Comparison of ENCODE assay signal across 12 mouse cellular contexts in the genomic region with DNA sequence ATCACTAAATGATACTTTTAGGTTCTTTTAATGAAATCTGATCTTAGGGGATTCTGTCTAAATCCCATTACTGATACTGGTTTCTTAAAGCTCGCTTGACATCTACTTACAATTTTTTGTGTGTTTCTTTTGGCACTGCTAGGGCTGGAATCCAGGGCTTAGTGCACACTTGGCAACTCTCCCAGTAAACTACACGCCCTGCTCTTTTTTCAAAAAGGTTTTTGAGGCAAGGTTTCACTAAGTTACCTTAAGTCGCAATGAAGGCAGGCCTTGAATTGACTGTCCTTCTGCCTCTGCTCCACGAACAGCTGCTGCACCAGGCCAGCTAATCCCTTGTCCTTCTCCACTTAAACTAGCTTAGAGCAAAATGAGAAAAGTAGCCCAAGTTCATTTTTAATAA. TPM values are rescaled to one million over a fixed set of nuclear protein-coding genes. Genes with fewer than 3 reads are reported as not detected.
A peak's percentile ranks its signal among the peaks of the same experiment; 100 is the strongest.
DNase-seq lines count a peak whose midpoint lies in the region; ATAC-seq lines count a peak whose summit lies in the region.
"Had no signal": no experiment of that assay in that cellular context is flagged by ENCODE, and none has a peak within 500 bp of the region (broad histone marks: within the 10 kb centered on the region; RNA-seq: fewer than 3 reads in every experiment).

No protein-coding gene starts in this region.

- peaks cover 67% of the 10 kb centered on the region for H3K36me3 ChIP-seq in hindbrain, embryonic 14.5 days (replicated peaks; ENCODE audit: control insufficient read depth, insufficient read depth)
- H3K36me3 ChIP-seq in hindbrain, embryonic 13.5 days: peaks cover 57% of the 10 kb centered on the region
- H3K36me3 ChIP-seq in midbrain, embryonic 15.5 days (replicated peaks): peaks cover 25% of the 10 kb centered on the region; the same call in 1 of the 2 replicates

- no peak overlapping the region for H3K27ac ChIP-seq in hindbrain, embryonic 14.5 days
- H3K27ac ChIP-seq in hindbrain, embryonic 13.5 days: no peak overlapping the region
- peak overlapping the region; percentile 9 for H3K27ac ChIP-seq in brown adipose tissue, adult 24 weeks (replicated peaks; ENCODE audit: low read depth, low read length)
- H3K27ac ChIP-seq in midbrain, embryonic 15.5 days: no peak overlapping the region
- H3K27ac ChIP-seq: limb, embryonic 15.5 days had no signal

- H3K4me3 ChIP-seq in hindbrain, embryonic 14.5 days (replicated peaks; ENCODE audit: low read length): no peak overlapping the region
- H3K4me3 ChIP-seq in hindbrain, embryonic 13.5 days: no peak overlapping the region
- no peak overlapping the region for H3K4me3 ChIP-seq in brown adipose tissue, adult 24 weeks (ENCODE audit: insufficient read depth, low read depth, low read length)
- no peak overlapping the region for H3K4me3 ChIP-seq in midbrain, embryonic 15.5 days
- H3K4me3 ChIP-seq: limb, embryonic 15.5 days had no signal

- H3K4me1 ChIP-seq in hindbrain, embryonic 14.5 days (replicated peaks; ENCODE audit: control insufficient read depth, insufficient read depth, low read length): no peaks in the 10 kb centered on the region
- no peaks in the 10 kb centered on the region for H3K4me1 ChIP-seq in hindbrain, embryonic 13.5 days (replicated peaks)
- H3K4me1 ChIP-seq in brown adipose tissue, adult 24 weeks (ENCODE audit: control insufficient read depth, insufficient read depth, insufficient read length, low read length): peaks cover 5% of the 10 kb centered on the region; the same call in 1 of the 2 replicates
- H3K4me1 ChIP-seq in midbrain, embryonic 15.5 days: no peaks in the 10 kb centered on the region

- no peak for ATAC-seq in hindbrain, embryonic 14.5 days (ENCODE audit: low FRiP score)
- ATAC-seq in hindbrain, embryonic 13.5 days (ENCODE audit: low FRiP score): no peak
- ATAC-seq in activated CD4-positive, CD25-positive, alpha-beta regulatory T cell, adult 4 months: no peak
- no peak for ATAC-seq in midbrain, embryonic 15.5 days (replicated peaks)
- ATAC-seq: hindbrain, embryonic 16.5 days had no signal

- no peaks in the 10 kb centered on the region for H3K27me3 ChIP-seq in hindbrain, embryonic 14.5 days (ENCODE audit: control insufficient read depth, insufficient read depth, low read length)
- H3K27me3 ChIP-seq in hindbrain, embryonic 13.5 days: no peaks in the 10 kb centered on the region
- no peaks in the 10 kb centered on the region for H3K27me3 ChIP-seq in midbrain, embryonic 15.5 days (replicated peaks)
- H3K27me3 ChIP-seq: limb, embryonic 15.5 days had no signal

- WGBS in hindbrain, embryonic 14.5 days: 77% methylated on average over 4 of the region's 4 CpGs
- WGBS in hindbrain, embryonic 13.5 days: 83% methylated on average over 4 of the region's 4 CpGs
- WGBS in midbrain, embryonic 15.5 days: 50% methylated on average over 4 of the region's 4 CpGs

- no peak overlapping the region for H3K4me2 ChIP-seq in hindbrain, embryonic 14.5 days (replicated peaks)
- H3K4me2 ChIP-seq in hindbrain, embryonic 13.5 days: no peak overlapping the region
- H3K4me2 ChIP-seq in midbrain, embryonic 15.5 days: no peak overlapping the region
- H3K4me2 ChIP-seq: limb, embryonic 15.5 days had no signal

- peak; percentile 40 for DNase-seq in hindbrain, embryonic 14.5 days (ENCODE audit: low spot score)
- DNase-seq in MN1 (ENCODE audit: low spot score): peak; percentile 53
- peak; percentile 53 to 71 for DNase-seq in kidney, postnatal 36 days
- DNase-seq in T-cell, adult 2 months (ENCODE audit: low spot score): no peak
- DNase-seq: cerebellum, postnatal 36 days; gastrocnemius, postnatal 36 days had no signal

- H3K9me3 ChIP-seq in hindbrain, embryonic 14.5 days (ENCODE audit: control insufficient read depth, low read length): no peaks in the 10 kb centered on the region
- no peaks in the 10 kb centered on the region for H3K9me3 ChIP-seq in hindbrain, embryonic 13.5 days
- H3K9me3 ChIP-seq in midbrain, embryonic 15.5 days: no peaks in the 10 kb centered on the region
- H3K9me3 ChIP-seq: limb, embryonic 15.5 days had no signal

- H3K9ac ChIP-seq in hindbrain, embryonic 14.5 days: no peak overlapping the region
- H3K9ac ChIP-seq in hindbrain, embryonic 13.5 days: no peak overlapping the region
- H3K9ac ChIP-seq in midbrain, embryonic 15.5 days: no peak overlapping the region
- H3K9ac ChIP-seq: limb, embryonic 15.5 days had no signal

RNA-seq across cellular contexts. Expression of a gene that starts 15.9 kb away (rescaled TPM):
- polyA plus RNA-seq in hindbrain, embryonic 14.5 days (2014; fragmentation: Nextera tagmentation; extraction: Ambion mirVana): 39.3 and 42.7 TPM in 2 replicates
- polyA plus RNA-seq in hindbrain, embryonic 13.5 days (2015; fragmentation: Nextera tagmentation; extraction: Ambion mirVana): 31.4 and 31.6 TPM in 2 replicates
- 237 and 255 TPM in 2 replicates for polyA plus RNA-seq in brown adipose tissue, adult 24 weeks (2012; ENCODE audit: insufficient read depth, insufficient read length, missing spikeins)
- polyA plus RNA-seq in activated CD4-positive, CD25-positive, alpha-beta regulatory T cell, adult 4 months (2017; shearing (Covaris generic)): 10 to 100 TPM; 30.6 to 41.6 TPM
- polyA plus RNA-seq in midbrain, embryonic 15.5 days (2015; fragmentation: Nextera tagmentation; extraction: Ambion mirVana): 30.4 and 33.2 TPM in 2 replicates
